Mouse (Mus musculus): ENCODE measurements around the gene Ybx2. TPM values are rescaled to one million over a fixed set of nuclear protein-coding genes. Genes with fewer than 3 reads are reported as not detected.
A peak's percentile ranks its signal among the peaks of the same experiment; 100 is the strongest.

Ybx2 gene
- 10 to 100 TPM; 24.8 to 35.7 TPM for total RNA-seq (2021)

GRCm38 (mm10) chr11:69935137-69935879 lies at the start of gene Ybx2:
TSS of gene Ybx2 (plus strand) at chr11:69935796.
- DNase-seq = peak; percentile 92

GRCm38 (mm10) chr11:69886907-69887635 lies 48.5 kb upstream of the Ybx2 start:
- DNase-seq = no peak

GRCm38 (mm10) chr11:69891482-69891881 lies 44.1 kb upstream of the Ybx2 start:
- DNase-seq = peak; percentile 71

GRCm38 (mm10) chr11:69894671-69895070 lies 40.9 kb upstream of the Ybx2 start:
- DNase-seq = no peak

- DNase-seq = no peak
Observed at GRCm38 (mm10) chr11:69895291-69895690, 40.3 kb upstream of the Ybx2 start, which contains the start of gene Acap1. TSS of gene Acap1 (minus strand) at chr11:69895539.

DNA sequence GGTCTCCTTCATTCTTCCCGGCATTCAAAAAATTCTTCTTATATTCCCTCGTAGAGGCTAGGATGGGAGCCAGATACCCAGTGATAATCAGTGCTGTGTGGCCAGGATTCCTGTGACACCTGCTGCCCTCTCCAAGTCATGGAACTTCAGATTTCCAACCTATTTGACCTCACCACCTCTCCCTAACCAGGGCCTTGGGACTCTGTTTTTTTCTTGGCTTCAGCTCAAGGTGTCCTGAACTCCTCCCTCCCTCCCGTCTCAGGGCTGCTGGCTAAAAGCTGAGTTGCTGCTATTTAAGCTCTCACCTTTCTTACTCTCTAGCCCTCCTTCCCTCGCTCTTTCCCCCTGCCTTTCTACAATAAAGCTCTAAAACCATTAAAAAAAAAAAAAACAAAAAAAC lies 35.7 kb upstream of the Ybx2 start:
- DNase-seq = no peak

GRCm38 (mm10) chr11:69900471-69901405 lies 34.9 kb upstream of the Ybx2 start, which contains the start of the genes 2810408A11Rik and Neurl4:
TSS of gene 2810408A11Rik (minus strand) at chr11:69900987.
TSS of gene Neurl4 (plus strand) at chr11:69901072.
- DNase-seq = peak; percentile 90

GRCm38 (mm10) chr11:69901406-69901846 lies 34.2 kb upstream of the Ybx2 start:
- peak; percentile 95 for DNase-seq

DNA sequence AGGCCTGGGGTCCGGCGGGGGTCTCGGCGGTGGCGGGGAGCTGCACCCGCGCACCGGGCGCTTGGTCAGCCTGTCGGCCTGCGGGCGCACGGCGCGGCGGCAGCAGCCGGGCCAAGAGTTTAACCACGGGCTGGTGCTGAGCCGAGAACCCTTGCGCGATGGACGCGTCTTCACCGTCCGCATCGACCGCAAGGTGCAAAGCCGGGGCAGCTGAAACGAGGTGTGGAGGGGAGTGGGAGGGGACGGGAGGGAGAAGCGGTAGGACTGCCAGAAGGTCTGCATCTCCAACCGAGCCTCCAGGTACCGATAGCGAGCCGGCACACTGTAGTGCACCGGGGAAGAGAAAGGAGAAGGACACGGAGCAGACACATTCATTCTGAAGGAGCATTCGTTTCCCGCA lies 33.6 kb upstream of the Ybx2 start:
- no peak for DNase-seq

- no peak for DNase-seq
Observed at GRCm38 (mm10) chr11:69902972-69903371, 32.6 kb upstream of the Ybx2 start.

DNA sequence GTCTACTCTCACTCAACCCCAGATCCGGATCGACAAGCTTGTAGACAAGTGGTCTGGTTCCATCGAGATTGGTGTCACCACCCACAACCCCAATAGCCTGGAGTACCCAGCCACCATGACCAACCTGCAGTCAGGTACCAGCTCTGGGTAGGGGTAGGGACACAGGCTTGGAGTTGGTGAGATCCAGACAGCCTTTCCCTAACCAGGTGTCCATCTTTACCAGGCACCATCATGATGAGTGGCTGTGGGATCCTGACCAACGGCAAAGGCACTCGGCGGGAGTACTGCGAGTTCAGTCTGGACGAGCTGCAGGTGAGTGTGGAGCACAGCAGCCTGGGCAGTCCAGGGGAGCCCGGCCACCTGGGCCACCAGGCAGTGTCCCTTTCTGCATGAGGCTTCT lies 31.3 kb upstream of the Ybx2 start:
- DNase-seq = no peak

DNA sequence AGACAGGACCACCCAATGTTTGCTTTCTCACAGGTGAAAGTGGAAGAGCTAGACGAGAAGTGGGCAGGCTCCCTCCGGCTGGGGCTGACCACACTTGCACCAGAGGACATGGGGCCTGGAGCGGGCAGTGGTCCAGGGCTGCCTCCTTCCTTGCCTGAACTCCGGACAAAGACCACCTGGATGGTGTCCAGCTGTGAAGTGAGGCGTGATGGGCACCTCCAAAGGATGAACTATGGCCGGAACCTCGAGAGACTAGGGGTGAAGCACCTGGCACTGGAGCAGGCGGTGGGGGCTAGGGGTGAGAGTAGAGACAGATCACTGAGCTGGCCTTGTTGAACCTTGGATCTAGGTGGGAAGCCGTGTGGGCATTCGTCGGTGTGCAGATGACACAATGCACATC lies 27.0 kb upstream of the Ybx2 start:
- DNase-seq = no peak

- DNase-seq = no peak
Observed at GRCm38 (mm10) chr11:69909174-69909573, 26.4 kb upstream of the Ybx2 start.

- no peak for DNase-seq
Observed at GRCm38 (mm10) chr11:69910177-69910576, 25.4 kb upstream of the Ybx2 start.

- DNase-seq = no peak
Observed at GRCm38 (mm10) chr11:69910781-69911560, 24.6 kb upstream of the Ybx2 start.

GRCm38 (mm10) chr11:69911701-69912100 lies 23.9 kb upstream of the Ybx2 start:
- no peak for DNase-seq

DNA sequence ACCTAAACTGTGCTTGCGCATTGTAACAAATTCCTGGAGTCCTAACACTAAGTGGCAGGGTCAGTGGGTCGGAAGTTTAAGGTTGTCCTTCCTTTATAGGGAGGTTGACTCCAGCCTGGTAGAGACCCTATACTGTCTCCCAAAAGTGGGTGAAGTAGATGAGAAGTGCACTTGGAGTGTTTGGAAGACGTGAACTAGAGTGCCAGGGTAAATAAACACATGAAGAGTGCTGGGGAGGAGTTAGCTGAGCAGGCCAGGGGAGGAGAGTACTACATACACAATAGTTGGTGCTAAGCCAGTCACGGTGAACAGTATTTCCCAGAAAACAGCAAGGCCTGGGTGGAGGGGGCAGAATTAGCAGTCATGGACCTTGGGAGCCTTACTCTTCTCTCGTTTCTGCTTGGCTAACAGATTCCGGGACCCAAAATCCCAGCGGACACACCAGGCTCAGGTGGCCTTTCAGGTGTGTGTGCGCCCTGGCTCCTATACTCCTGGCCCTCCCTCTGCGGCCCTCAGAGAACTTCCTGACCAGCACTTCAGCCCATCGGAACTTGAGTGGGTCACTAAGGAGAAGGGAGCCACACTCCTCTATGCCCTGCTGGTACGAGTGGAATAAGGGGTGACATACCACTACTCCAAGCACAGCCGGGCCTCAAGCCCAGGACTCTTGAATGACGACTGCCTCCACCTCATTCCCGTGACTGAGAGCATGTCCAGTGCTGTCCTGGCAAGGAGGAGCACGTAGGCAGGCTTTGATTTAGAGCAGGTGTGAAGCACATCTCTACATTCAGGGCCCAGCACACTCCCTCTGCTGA lies 22.7 kb upstream of the Ybx2 start:
- DNase-seq = no peak

- peak; percentile 94 for DNase-seq
Observed at GRCm38 (mm10) chr11:69913554-69914371, 21.8 kb upstream of the Ybx2 start, which contains the start of gene Gps2. TSS of gene Gps2 (plus strand) at chr11:69913888.

- DNase-seq = no peak
Observed at GRCm38 (mm10) chr11:69914372-69914764, 21.2 kb upstream of the Ybx2 start.

DNA sequence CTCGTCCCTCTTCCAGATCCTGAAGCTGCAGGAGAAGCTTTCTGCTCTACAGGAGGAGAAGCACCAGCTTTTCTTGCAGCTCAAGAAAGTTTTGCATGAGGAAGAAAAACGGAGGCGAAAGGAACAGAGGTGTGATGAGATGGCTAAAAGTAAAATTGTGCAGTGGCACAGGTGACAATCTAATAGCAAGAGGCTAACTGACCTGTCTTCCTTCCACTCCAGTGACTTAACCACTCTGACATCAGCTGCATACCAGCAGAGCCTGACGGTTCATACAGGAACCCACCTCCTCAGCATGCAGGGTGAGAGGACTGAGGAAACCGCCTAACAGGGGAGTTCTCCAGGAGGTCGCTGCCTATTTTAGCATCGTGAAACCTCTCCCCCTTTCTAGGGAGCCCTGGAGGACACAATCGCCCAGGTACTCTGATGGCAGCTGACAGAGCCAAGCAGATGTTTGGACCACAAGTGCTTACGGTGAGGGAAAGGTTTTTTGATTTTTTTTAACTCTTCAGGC lies 20.6 kb upstream of the Ybx2 start:
- no peak for DNase-seq

Measured in heart, postnatal 4 days (tissue).